Mouse (Mus musculus) heart, postnatal 0 days (tissue): ENCODE measurements around the gene Ncdn. TPM values are rescaled to one million over a fixed set of nuclear protein-coding genes. Genes with fewer than 3 reads are reported as not detected.
A peak's percentile ranks its signal among the peaks of the same experiment; 100 is the strongest.

Experiments used
- ATAC-seq: fragments of 200-750 bp; cut with Nextera tagmentation; 2 replicates; pipeline ENCODE4 v1.8.0; 2017; ENCODE audit warnings: low read depth, moderate number of reproducible peaks, moderate library complexity; ENCODE audit not compliant: insufficient read depth
- DNase-seq: peaks from one replicate; pipeline ENCODE4 v3.0.0-alpha.2; 2016; ENCODE audit warnings: low spot score
- H3K27ac ChIP-seq: fragments of 300-500 bp; sonication (generic); 2 replicates; pipeline ENCODE4 v1.5.1; 2014; ENCODE audit warnings: low read depth, mild to moderate bottlenecking
- H3K27me3 ChIP-seq: fragments of 300-500 bp; sonication (generic); 2 replicates; pipeline ENCODE4 v1.6.1; 2014; ENCODE audit warnings: low read length, mixed read lengths; ENCODE audit not compliant: control insufficient read depth, insufficient read depth
- H3K36me3 ChIP-seq: fragments of 300-500 bp; sonication (generic); replicated peaks from 2 replicates; pipeline ENCODE4 v1.6.1; 2014; ENCODE audit warnings: low read length, mixed read lengths; ENCODE audit not compliant: control insufficient read depth, insufficient read depth
- H3K4me1 ChIP-seq: fragments of 300-500 bp; sonication (generic); 2 replicates; pipeline ENCODE4 v1.6.1; 2014; ENCODE audit warnings: antibody characterized with exemption; ENCODE audit not compliant: control insufficient read depth, insufficient read depth
- H3K4me2 ChIP-seq: fragments of 300-500 bp; sonication (generic); 2 replicates; pipeline ENCODE4 v1.6.1; 2014; ENCODE audit warnings: low read depth, mild to moderate bottlenecking, low read length, moderate library complexity
- H3K4me3 ChIP-seq: fragments of 300-500 bp; sonication (generic); 2 replicates; pipeline ENCODE4 v1.5.1; 2014; ENCODE audit warnings: low read depth, low read length
- H3K9ac ChIP-seq: fragments of 300-500 bp; sonication (generic); replicated peaks from 2 replicates; pipeline ENCODE4 v1.6.1; 2014; ENCODE audit warnings: low read depth, low read length, mixed read lengths
- H3K9me3 ChIP-seq: fragments of 300-500 bp; sonication (generic); replicated peaks from 2 replicates; pipeline ENCODE4 v1.6.1; 2016; ENCODE audit warnings: low read length; ENCODE audit not compliant: control insufficient read depth
- CTCF ChIP-seq: IDR thresholded peaks from 2 replicates; pipeline ENCODE4 v1.5.1; 2016; ENCODE audit warnings: antibody characterized with exemption, control low read depth, low read depth
- EP300 ChIP-seq: IDR thresholded peaks from 2 replicates; pipeline ENCODE4 v1.6.1; 2016; ENCODE audit warnings: antibody characterized with exemption, low read depth
- WGBS: fragments of 180-500 bp; shearing (Covaris S2); extraction: QIAGEN DNeasy Blood & Tissue Kit; methylation state at CpG from one replicate; pipeline ENCODE4 v1.1.7; 2014; 5-methylcytosine and 5-hydroxymethylcytosine counted together
- polyA plus RNA-seq: library from polyadenylated mRNA; unstranded; fragments of >200 nt; fragmentation: Nextera tagmentation; extraction: Ambion mirVana; gene quantifications from 2 replicates; pipeline ENCODE4 v1.2.1, GENCODE M21; 2015
- total RNA-seq: library from RNA; depleted of rRNA; stranded (reverse); fragments of >200 nt; gene quantifications from 2 replicates; pipeline ENCODE4 v1.2.3, GENCODE M21; 2014; ENCODE audit warnings: low replicate concordance

The Ncdn gene
- total and polyA plus RNA-seq, 2 experiments from 2014 or later, result 11.0 to 36.2 TPM

- Histone ChIP-seq H3K27me3 (peaks cover 92% of the 10 kb centered on the region), H3K36me3 (no peaks in the 10 kb centered on the region), H3K4me1 (no peaks in the 10 kb centered on the region), H3K9ac (no peak overlapping the region), H3K9me3 (no peaks in the 10 kb centered on the region), H3K4me2 (peak overlapping the region; percentile 50), H3K4me3 (peak overlapping the region; percentile 36), H3K27ac (no peak overlapping the region)
- 3% methylated on average over 51 of the region's 51 CpGs for WGBS
- DNase-seq, result no peak
- no peak for TF ChIP-seq EP300
- TF ChIP-seq CTCF, result no peak
- no peak for ATAC-seq
These were observed 18.4 kb downstream of the Ncdn start for GRCm38 (mm10) chr4:126734700-126735381.

GRCm38 (mm10) chr4:126734001-126734603 lies 19.1 kb downstream of the Ncdn start:
- Histone ChIP-seq H3K4me3 (no peak overlapping the region), H3K27me3 (peaks cover 98% of the 10 kb centered on the region)
- no peak for ATAC-seq

GRCm38 (mm10) chr4:126732531-126733380 lies 20.5 kb downstream of the Ncdn start:
- Histone ChIP-seq H3K27me3 (peaks cover 86% of the 10 kb centered on the region), H3K9ac (no peak overlapping the region), H3K27ac (no peak overlapping the region), H3K36me3 (no peaks in the 10 kb centered on the region), H3K4me1 (no peaks in the 10 kb centered on the region), H3K9me3 (no peaks in the 10 kb centered on the region), H3K4me3 (peak overlapping the region; percentile 13; the same call in 1 of the 2 replicates), H3K4me2 (no peak overlapping the region; the same call in 1 of the 2 replicates)
- DNase-seq (no peak), ATAC-seq (no peak)
- WGBS, result 7% methylated on average over 26 of the region's 26 CpGs
- TF ChIP-seq EP300 (no peak), CTCF (no peak)

More at GRCm38 (mm10) chr4:126734001-126734603, 19.1 kb downstream of the Ncdn start:
- Histone ChIP-seq H3K9ac (no peak overlapping the region), H3K4me2 (no peak overlapping the region), H3K4me1 (no peaks in the 10 kb centered on the region), H3K9me3 (no peaks in the 10 kb centered on the region), H3K36me3 (no peaks in the 10 kb centered on the region), H3K27ac (no peak overlapping the region)
- 9% methylated on average over 16 of the region's 16 CpGs for WGBS
- no peak for TF ChIP-seq EP300
- no peak for TF ChIP-seq CTCF
- no peak for DNase-seq

- no peaks in the 10 kb centered on the region for H3K9me3 ChIP-seq
- 4% methylated on average over 18 of the region's 18 CpGs for WGBS
- H3K4me3 ChIP-seq, result peak overlapping the region; percentile 13; the same call in 1 of the 2 replicates
- no peak for DNase-seq
- no peak overlapping the region for H3K9ac ChIP-seq
- H3K4me1 ChIP-seq, result no peaks in the 10 kb centered on the region
- H3K4me2 ChIP-seq, result no peak overlapping the region; the same call in 1 of the 2 replicates
- H3K36me3 ChIP-seq, result no peaks in the 10 kb centered on the region
- ATAC-seq, result no peak
- H3K27ac ChIP-seq, result no peak overlapping the region
- TF ChIP-seq CTCF (no peak), EP300 (no peak)
- peaks cover 79% of the 10 kb centered on the region for H3K27me3 ChIP-seq
These were observed 21.1 kb downstream of the Ncdn start for GRCm38 (mm10) chr4:126732111-126732510.

GRCm38 (mm10) chr4:126707439-126707826 lies 45.8 kb downstream of the Ncdn start:
- DNase-seq (no peak), ATAC-seq (no peak)
- TF ChIP-seq CTCF (no peak), EP300 (no peak)
- no peaks in the 10 kb centered on the region for H3K4me1 ChIP-seq
- peaks cover 78% of the 10 kb centered on the region for H3K36me3 ChIP-seq
- H3K9me3 ChIP-seq, result no peaks in the 10 kb centered on the region
- no peak overlapping the region for H3K9ac ChIP-seq
- no peak overlapping the region for H3K4me3 ChIP-seq
- H3K27ac ChIP-seq, result no peak overlapping the region
- WGBS, result 87% methylated on average over 5 of the region's 5 CpGs
- no peak overlapping the region for H3K4me2 ChIP-seq
- no peaks in the 10 kb centered on the region for H3K27me3 ChIP-seq
